Mouse (Mus musculus) right cerebral cortex, adult 18-20 months (tissue): ENCODE results near the gene Tbc1d8b.

Source experiments
- DNase-seq: peaks from one replicate; pipeline ENCODE4 v3.0.0; 2022; ENCODE audit warnings: mixed read lengths

The Tbc1d8b gene

GRCm38 (mm10) chrX:139781563-139781962 is 96.8 kb downstream of the Tbc1d8b start:
- no peak for DNase-seq

DNA sequence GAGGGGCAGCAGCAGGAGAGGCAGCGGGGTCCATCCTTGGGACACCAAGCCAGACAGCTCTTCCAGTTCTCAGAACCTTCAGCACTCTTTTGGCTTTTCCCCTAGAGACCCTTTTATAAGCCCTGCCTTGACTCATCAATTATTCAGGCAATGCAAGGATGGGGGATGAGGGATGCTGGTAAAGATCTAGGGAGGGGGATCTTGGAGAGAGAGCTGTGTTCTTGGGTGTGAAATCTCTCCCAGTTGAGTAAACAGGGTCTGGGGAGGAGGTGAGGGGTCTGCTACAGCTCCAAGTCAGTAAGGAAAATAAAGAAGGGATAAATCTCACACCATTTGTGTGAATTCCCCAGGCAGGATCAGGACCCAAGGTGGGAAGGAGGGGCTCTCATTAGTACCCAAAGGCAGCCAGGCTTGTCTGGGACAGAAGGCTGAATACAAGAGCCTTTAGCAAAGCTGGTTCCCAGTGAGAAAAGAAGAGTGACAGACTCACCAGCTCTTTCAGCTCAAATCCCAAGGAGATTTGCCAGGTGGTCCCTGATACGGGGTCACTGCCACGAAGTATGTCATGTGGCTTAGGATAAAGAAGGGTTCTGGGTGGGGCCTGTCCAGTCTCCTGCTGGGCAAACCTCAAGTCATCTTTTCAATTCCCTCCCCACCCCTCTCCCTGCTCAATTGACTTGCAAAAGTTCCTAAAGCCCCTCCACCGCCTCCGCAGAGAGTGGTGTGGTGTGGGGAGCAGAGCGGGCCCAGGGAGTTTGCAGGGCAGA is 97.7 kb downstream of the Tbc1d8b start, which contains the start of gene Ripply1:
Ripply1 (minus strand) TSS at position 76 of the 767 bp plus-strand sequence.
- no peak for DNase-seq

GRCm38 (mm10) chrX:139783045-139783422 is 98.2 kb downstream of the Tbc1d8b start:
- no peak for DNase-seq

- no peak for DNase-seq
Observed at GRCm38 (mm10) chrX:139785764-139786163, 101.0 kb downstream of the Tbc1d8b start.

DNA sequence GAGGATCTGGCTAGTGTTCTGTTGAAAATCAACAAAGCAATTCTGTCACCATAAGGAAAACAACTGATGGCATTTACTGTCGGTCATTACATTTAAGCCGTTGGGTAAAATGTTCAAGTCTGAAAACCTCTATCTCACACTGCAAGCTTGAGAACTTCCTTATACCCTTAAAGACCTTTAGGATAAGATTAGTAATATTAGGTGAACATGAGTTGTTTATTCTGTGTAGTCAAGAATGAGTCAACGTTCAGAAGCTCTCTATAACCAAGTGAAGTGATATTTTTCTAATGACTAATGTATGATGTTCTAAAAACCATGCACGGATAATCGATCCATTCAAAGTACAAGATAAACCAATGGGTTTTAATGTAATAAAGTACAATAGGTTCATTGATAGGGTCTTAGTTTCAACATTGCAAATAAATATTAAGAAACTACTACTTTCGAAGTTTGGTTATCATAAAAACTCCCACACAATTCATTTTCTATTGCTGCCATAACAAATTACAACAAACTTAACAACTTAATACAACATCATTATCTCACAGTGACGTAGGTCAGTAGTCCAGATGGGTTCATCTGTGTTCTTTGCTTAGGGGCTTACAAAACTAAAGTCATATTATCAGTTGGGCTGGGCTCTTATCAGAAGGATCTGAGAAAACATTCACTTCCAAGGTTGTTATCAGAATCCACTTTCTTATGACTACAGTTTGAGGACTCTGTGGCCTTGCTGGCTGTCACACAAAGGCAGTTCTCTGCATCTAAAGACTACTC is 109.5 kb downstream of the Tbc1d8b start:
- DNase-seq, result no peak

GRCm38 (mm10) chrX:139796037-139796436 is 111.2 kb downstream of the Tbc1d8b start:
- DNase-seq, result no peak

DNA sequence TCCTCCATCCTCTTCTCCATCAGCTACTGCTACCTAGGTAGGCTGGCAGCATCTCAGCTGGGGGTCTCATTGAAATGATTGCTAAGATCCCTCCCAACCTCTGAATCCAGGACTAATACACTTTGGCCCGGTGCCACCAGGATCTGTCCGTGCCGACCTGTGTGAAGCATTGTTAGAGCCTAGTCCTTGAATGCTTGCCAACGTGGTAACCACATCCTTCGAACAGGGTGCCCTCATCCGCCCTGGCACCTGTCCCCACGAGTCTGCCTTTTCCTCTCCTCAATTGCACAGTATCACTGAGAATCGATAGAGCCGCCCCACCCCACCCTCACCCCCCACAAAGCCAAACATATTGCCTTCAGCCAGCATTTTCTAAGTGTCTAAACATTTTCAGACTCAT is 113.1 kb downstream of the Tbc1d8b start:
- DNase-seq, result no peak

GRCm38 (mm10) chrX:139799953-139800352 is 115.2 kb downstream of the Tbc1d8b start:
- DNase-seq, result no peak

DNA sequence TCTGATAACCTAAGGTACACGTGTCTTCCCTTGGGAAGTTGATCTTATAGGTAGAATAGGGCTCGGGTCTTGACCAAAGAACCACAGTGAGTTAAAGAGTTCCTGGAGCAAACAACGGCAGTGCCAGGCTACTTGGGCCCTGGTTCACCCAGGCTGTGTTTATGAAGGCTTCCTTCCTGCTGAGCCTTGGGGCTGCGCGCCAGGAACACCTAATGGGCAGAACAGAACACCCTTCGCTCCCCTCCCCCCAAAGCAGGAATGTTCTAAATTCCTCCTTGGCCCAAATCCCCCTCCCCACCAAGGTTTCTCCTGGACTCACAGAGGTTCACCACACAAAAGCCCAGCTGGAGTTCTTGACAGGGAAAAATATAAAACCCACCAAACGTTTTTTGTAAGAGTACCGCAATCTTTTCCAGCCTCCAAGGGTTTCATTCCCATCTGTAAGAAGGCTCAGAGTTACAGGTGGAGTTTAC is 115.6 kb downstream of the Tbc1d8b start, which contains the start of gene Cldn2:
Cldn2 (plus strand) TSS at position 423 of the 473 bp plus-strand sequence.
- no peak for DNase-seq
